Mouse (Mus musculus): ENCODE data around the gene Gxylt1. TPM values are rescaled to one million over a fixed set of nuclear protein-coding genes. Genes with fewer than 3 reads are reported as not detected.
"Not testable (repeated sequence)": the region's sequence is repeated elsewhere in the genome, so short reads cannot be mapped to it uniquely, and the experiment has no call there.

Gene Gxylt1
- 4.4 and 6.5 TPM in 2 replicates for polyA plus RNA-seq (2015; fragmentation: Nextera tagmentation; extraction: Ambion mirVana)

GRCm38 (mm10) chr15:93274679-93275583 lies at the start of gene Gxylt1:
Gene Gxylt1 (minus strand): TSS chr15:93275179.
- H3K27ac ChIP-seq (replicated peaks) = peak within 1 kb of the TSS; percentile 92
- WGBS = under 1% methylated on average over 68 of the region's 93 CpGs
- H3K4me2 ChIP-seq = peak within 1 kb of the TSS; percentile 82
- peak within 1 kb of the TSS; percentile 75 for H3K4me3 ChIP-seq (replicated peaks)
- ATAC-seq (ENCODE audit: low FRiP score) = peak; percentile 98
- H3K9me3 ChIP-seq (replicated peaks) = no peaks in the 10 kb centered on the region
- H3K27me3 ChIP-seq (replicated peaks) = no peaks in the 10 kb centered on the region
- peak within 1 kb of the TSS; percentile 75 for H3K9ac ChIP-seq (replicated peaks)
- H3K36me3 ChIP-seq = 0 out of 2 replicates have a peak, but pooled peaks cover 5% of the 10 kb centered on the region
- H3K4me1 ChIP-seq = peaks cover 32% of the 10 kb centered on the region

- no peak for ATAC-seq (ENCODE audit: low FRiP score)
- no peak overlapping the region for H3K9ac ChIP-seq (replicated peaks)
- no peak overlapping the region for H3K4me2 ChIP-seq
- no peaks in the 10 kb centered on the region for H3K36me3 ChIP-seq
- H3K4me3 ChIP-seq (replicated peaks) = no peak overlapping the region
- 100% methylated on average over 1 of the region's 1 CpGs for WGBS
- H3K27me3 ChIP-seq (replicated peaks) = no peaks in the 10 kb centered on the region
- H3K9me3 ChIP-seq (replicated peaks) = no peaks in the 10 kb centered on the region
- no peaks in the 10 kb centered on the region for H3K4me1 ChIP-seq
- no peak overlapping the region for H3K27ac ChIP-seq (replicated peaks)
Observed at GRCm38 (mm10) chr15:93318781-93319180, 43.8 kb upstream of the Gxylt1 start.

GRCm38 (mm10) chr15:93310304-93310703 lies 35.3 kb upstream of the Gxylt1 start:
- 97% methylated on average over 4 of the region's 4 CpGs for WGBS
- not testable (repeated sequence) for ATAC-seq (ENCODE audit: low FRiP score); H3K27me3 ChIP-seq (replicated peaks); H3K9me3 ChIP-seq (replicated peaks); H3K4me2 ChIP-seq; H3K9ac ChIP-seq (replicated peaks); H3K36me3 ChIP-seq; H3K4me1 ChIP-seq; H3K4me3 ChIP-seq (replicated peaks); H3K27ac ChIP-seq (replicated peaks)

- WGBS = 87% methylated on average over 2 of the region's 2 CpGs
Observed at GRCm38 (mm10) chr15:93298197-93298596, 23.2 kb upstream of the Gxylt1 start.

GRCm38 (mm10) chr15:93294483-93294882 lies 19.5 kb upstream of the Gxylt1 start:
- no peak for ATAC-seq (ENCODE audit: low FRiP score)
- Histone ChIP-seq H3K36me3 (0 out of 2 replicates have a peak, but pooled peaks cover 2% of the 10 kb centered on the region), H3K4me1 (peaks cover 15% of the 10 kb centered on the region), H3K4me2 (no peak overlapping the region), H3K4me3 (replicated peaks) (no peak overlapping the region), H3K27ac (replicated peaks) (no peak overlapping the region), H3K9me3 (replicated peaks) (no peaks in the 10 kb centered on the region), H3K27me3 (replicated peaks) (no peaks in the 10 kb centered on the region), H3K9ac (replicated peaks) (no peak overlapping the region)
- 86% methylated on average over 11 of the region's 11 CpGs for WGBS

More at GRCm38 (mm10) chr15:93298197-93298596, 23.2 kb upstream of the Gxylt1 start:
- Histone ChIP-seq H3K36me3 (no peaks in the 10 kb centered on the region), H3K9ac (replicated peaks) (no peak overlapping the region), H3K27ac (replicated peaks) (no peak overlapping the region), H3K4me1 (peaks cover 12% of the 10 kb centered on the region), H3K4me3 (replicated peaks) (no peak overlapping the region), H3K4me2 (no peak overlapping the region), H3K27me3 (replicated peaks) (no peaks in the 10 kb centered on the region), H3K9me3 (replicated peaks) (no peaks in the 10 kb centered on the region)
- no peak for ATAC-seq (ENCODE audit: low FRiP score)

- WGBS = 89% methylated on average over 4 of the region's 4 CpGs
- ATAC-seq (ENCODE audit: low FRiP score) = no peak
- no peak overlapping the region for H3K4me2 ChIP-seq
Observed at GRCm38 (mm10) chr15:93288321-93288720, 13.3 kb upstream of the Gxylt1 start.

GRCm38 (mm10) chr15:93287628-93288027 lies 12.6 kb upstream of the Gxylt1 start:
- WGBS = 75% methylated on average over 2 of the region's 2 CpGs
- Histone ChIP-seq H3K4me2 (no peak overlapping the region), H3K27me3 (replicated peaks) (no peaks in the 10 kb centered on the region), H3K4me1 (peaks cover 6% of the 10 kb centered on the region), H3K4me3 (replicated peaks) (no peak overlapping the region), H3K27ac (replicated peaks) (no peak overlapping the region), H3K9me3 (replicated peaks) (no peaks in the 10 kb centered on the region), H3K9ac (replicated peaks) (no peak overlapping the region), H3K36me3 (peaks cover 10% of the 10 kb centered on the region; the same call in 1 of the 2 replicates)
- ATAC-seq (ENCODE audit: low FRiP score) = no peak

More at GRCm38 (mm10) chr15:93288321-93288720, 13.3 kb upstream of the Gxylt1 start:
- no peak overlapping the region for H3K4me3 ChIP-seq (replicated peaks)
- peaks cover 8% of the 10 kb centered on the region; the same call in 1 of the 2 replicates for H3K36me3 ChIP-seq
- H3K9ac ChIP-seq (replicated peaks) = no peak overlapping the region
- H3K27ac ChIP-seq (replicated peaks) = no peak overlapping the region
- H3K4me1 ChIP-seq = peaks cover 11% of the 10 kb centered on the region
- H3K27me3 ChIP-seq (replicated peaks) = no peaks in the 10 kb centered on the region
- no peaks in the 10 kb centered on the region for H3K9me3 ChIP-seq (replicated peaks)

- Histone ChIP-seq H3K4me1 (0 out of 2 replicates have a peak, but pooled peaks cover 3% of the 10 kb centered on the region), H3K36me3 (peaks cover 17% of the 10 kb centered on the region; the same call in 1 of the 2 replicates), H3K9ac (replicated peaks) (no peak overlapping the region), H3K4me3 (replicated peaks) (no peak overlapping the region), H3K4me2 (no peak overlapping the region), H3K9me3 (replicated peaks) (no peaks in the 10 kb centered on the region), H3K27me3 (replicated peaks) (no peaks in the 10 kb centered on the region), H3K27ac (replicated peaks) (no peak overlapping the region)
- 80% methylated on average over 15 of the region's 15 CpGs for WGBS
- ATAC-seq (ENCODE audit: low FRiP score) = no peak
Observed at GRCm38 (mm10) chr15:93285244-93285643, 10.3 kb upstream of the Gxylt1 start.

- Histone ChIP-seq H3K4me2 (no peak overlapping the region), H3K4me1 (no peaks in the 10 kb centered on the region), H3K9me3 (replicated peaks) (no peaks in the 10 kb centered on the region), H3K27ac (replicated peaks) (no peak overlapping the region), H3K36me3 (peaks cover 17% of the 10 kb centered on the region; the same call in 1 of the 2 replicates), H3K9ac (replicated peaks) (no peak overlapping the region), H3K27me3 (replicated peaks) (no peaks in the 10 kb centered on the region), H3K4me3 (replicated peaks) (no peak overlapping the region)
- 89% methylated on average over 6 of the region's 6 CpGs for WGBS
- no peak for ATAC-seq (ENCODE audit: low FRiP score)
Observed at GRCm38 (mm10) chr15:93284326-93284725, 9.3 kb upstream of the Gxylt1 start.

- no peak overlapping the region for H3K4me3 ChIP-seq (replicated peaks)
- H3K9ac ChIP-seq (replicated peaks) = no peak overlapping the region
- H3K27ac ChIP-seq (replicated peaks) = no peak overlapping the region
- H3K36me3 ChIP-seq = peaks cover 19% of the 10 kb centered on the region; the same call in 1 of the 2 replicates
- no peaks in the 10 kb centered on the region for H3K9me3 ChIP-seq (replicated peaks)
- H3K4me2 ChIP-seq = no peak overlapping the region
- no peaks in the 10 kb centered on the region for H3K27me3 ChIP-seq (replicated peaks)
- no peak for ATAC-seq (ENCODE audit: low FRiP score)
- 75% methylated on average over 11 of the region's 11 CpGs for WGBS
- no peaks in the 10 kb centered on the region for H3K4me1 ChIP-seq
Observed at GRCm38 (mm10) chr15:93283349-93283748, 8.4 kb upstream of the Gxylt1 start.

- WGBS = 3% methylated on average over 14 of the region's 14 CpGs
- no peak for ATAC-seq (ENCODE audit: low FRiP score)
- peak overlapping the region; percentile 45 for H3K9ac ChIP-seq (replicated peaks)
Observed at GRCm38 (mm10) chr15:93276276-93276675, 1.3 kb upstream of the Gxylt1 start.

GRCm38 (mm10) chr15:93275623-93276022 lies 644 bp upstream of the Gxylt1 start:
- ATAC-seq (ENCODE audit: low FRiP score) = peak; percentile 71
- Histone ChIP-seq H3K4me3 (replicated peaks) (peak overlapping the region; percentile 75), H3K4me1 (peaks cover 32% of the 10 kb centered on the region), H3K27ac (replicated peaks) (peak overlapping the region; percentile 92), H3K4me2 (peak overlapping the region; percentile 82), H3K9ac (replicated peaks) (peak overlapping the region; percentile 45), H3K9me3 (replicated peaks) (no peaks in the 10 kb centered on the region), H3K27me3 (replicated peaks) (no peaks in the 10 kb centered on the region), H3K36me3 (peaks cover 6% of the 10 kb centered on the region; the same call in 1 of the 2 replicates)
- WGBS = under 1% methylated on average over 21 of the region's 21 CpGs

More at GRCm38 (mm10) chr15:93276276-93276675, 1.3 kb upstream of the Gxylt1 start:
- peaks cover 32% of the 10 kb centered on the region for H3K4me1 ChIP-seq
- no peaks in the 10 kb centered on the region for H3K9me3 ChIP-seq (replicated peaks)
- H3K4me3 ChIP-seq (replicated peaks) = peak overlapping the region; percentile 75
- H3K4me2 ChIP-seq = peak overlapping the region; percentile 82
- peaks cover 11% of the 10 kb centered on the region; the same call in 1 of the 2 replicates for H3K36me3 ChIP-seq
- no peaks in the 10 kb centered on the region for H3K27me3 ChIP-seq (replicated peaks)
- peak overlapping the region; percentile 92 for H3K27ac ChIP-seq (replicated peaks)

Measured in neural tube, embryonic 15.5 days (tissue).